Mouse (Mus musculus) spleen, postnatal 36 days (tissue): ENCODE results near the gene Echdc2.

Experiments
- DNase-seq, 2 experiments: peaks; one replicate each; pipeline ENCODE4 v3.0.0; 2022; ENCODE audit warnings: low spot score in 2 of 2, mixed read lengths in 1 of 2

Gene Echdc2

DNA sequence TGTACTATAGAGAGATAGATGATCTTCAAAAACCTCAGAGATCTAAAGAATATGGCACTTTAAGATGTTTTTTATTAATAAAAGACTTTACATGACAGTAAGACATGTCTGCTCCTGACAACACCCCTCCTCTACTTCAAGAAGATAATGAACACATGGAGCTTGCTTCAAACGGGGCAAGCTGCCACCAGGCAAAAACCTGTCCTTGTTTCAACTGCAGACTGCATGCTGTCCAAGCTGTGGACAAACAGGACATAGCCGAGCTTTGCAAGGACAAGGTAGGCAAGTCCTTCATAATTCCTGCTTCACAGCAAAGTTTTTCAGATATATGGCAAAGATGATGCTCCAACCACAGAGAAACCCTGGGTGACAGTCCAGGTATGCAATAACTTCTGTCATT is 34.0 kb downstream of the Echdc2 start:
- DNase-seq, result no peak

GRCm38 (mm10) chr4:108204629-108205028 is 39.4 kb downstream of the Echdc2 start:
- no peak for DNase-seq

- no peak for DNase-seq
Observed at GRCm38 (mm10) chr4:108213023-108213422, 47.8 kb downstream of the Echdc2 start.

DNA sequence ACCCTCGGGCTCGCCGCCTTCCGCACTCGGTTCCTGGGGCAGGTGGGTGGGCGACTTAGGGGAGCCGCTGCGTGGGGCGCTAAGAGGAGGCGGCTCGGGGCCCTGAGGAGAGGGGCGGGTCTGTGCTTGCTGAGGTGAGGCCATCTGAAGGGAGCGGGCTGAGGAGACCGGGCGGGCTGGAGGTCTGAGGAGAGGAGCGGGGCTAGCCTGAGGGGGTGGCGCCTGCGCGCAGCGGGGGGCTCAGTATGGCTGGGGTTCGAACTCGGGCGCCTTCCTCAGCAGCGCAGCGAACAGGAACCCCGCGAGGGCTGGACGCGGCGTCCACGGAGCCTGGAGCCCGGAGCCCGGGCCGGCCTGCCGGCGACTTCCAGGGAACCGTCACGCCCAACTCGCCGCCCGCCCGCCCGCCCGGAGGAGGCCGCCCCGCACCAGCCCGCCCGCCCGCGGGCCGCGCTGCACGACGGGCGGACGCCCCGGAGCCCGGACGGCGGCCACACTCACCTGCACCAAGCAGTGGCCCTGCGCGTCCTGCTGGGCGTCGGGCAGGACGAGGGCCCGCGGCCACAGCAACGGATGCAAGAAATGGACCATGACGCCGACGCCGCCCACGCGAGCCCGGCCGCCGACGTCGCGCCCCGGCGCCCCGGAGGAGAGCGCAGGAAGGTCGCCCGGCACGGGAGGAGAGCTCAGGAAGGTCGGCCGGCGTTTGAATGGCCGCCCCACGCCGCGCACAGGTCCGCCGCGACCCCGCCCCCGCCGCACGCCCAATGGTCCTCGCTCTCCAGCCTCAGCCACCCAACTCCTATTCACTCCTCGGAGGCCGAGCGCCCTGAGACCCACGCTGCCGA is 52.3 kb downstream of the Echdc2 start, which contains the start of gene Zyg11a:
Zyg11a (minus strand) TSS at position 717 of the 848 bp plus-strand sequence.
- peak; percentile 3 to 9 for DNase-seq

DNA sequence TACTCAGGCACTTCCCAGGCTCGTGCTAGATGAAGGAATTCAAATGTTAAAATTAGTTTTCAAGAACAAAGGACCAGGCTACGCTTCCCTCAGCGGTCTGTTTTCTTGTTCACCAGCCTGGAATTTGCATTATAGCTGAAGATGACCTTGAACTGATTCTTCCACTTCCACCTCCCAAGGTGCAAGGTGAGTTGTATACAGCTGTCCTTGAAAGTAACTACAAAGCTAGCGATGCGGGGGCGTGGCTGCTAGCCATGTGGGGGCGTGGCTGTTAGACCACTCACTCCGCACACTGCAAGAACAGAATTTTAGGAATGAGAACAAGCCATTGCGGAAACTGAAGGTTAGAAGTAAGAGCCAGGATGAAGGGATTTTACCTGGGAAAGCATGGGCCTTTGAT is 53.8 kb downstream of the Echdc2 start:
- DNase-seq, result no peak

DNA sequence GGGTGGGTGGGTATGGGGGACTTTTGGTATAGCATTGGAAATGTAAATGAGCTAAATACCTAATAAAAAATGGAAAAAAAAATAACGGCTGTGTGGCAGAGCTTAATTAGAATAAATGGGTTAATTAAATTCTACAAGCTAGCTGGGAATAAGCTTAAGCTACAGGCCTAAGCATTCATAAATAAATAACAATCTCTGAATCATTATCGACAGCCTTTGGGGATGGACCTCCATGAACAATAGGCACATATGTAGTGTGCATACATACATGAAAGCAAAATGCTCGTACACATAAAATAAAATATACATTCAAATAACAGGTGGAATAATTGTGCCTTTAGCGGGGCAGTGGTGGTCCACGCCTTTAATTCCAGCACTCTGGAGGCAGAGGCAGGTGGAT is 57.3 kb downstream of the Echdc2 start:
- DNase-seq, result no peak

- no peak for DNase-seq
Observed at GRCm38 (mm10) chr4:108225341-108225872, 60.2 kb downstream of the Echdc2 start.
